ENCODE assay signal across 10 mouse cellular contexts in genomic region chr12:58538305-58538719, GRCm38 (mm10).
DNase-seq lines count a peak whose midpoint lies in the region; ATAC-seq lines count a peak whose summit lies in the region.
"Had no signal": no experiment of that assay in that cellular context is flagged by ENCODE, and none has a peak within 500 bp of the region (broad histone marks: within the 10 kb centered on the region; RNA-seq: fewer than 3 reads in every experiment).

No protein-coding gene starts in this region.

- H3K27me3 ChIP-seq in neural tube, embryonic 14.5 days (ENCODE audit: control insufficient read depth, insufficient read depth, low read length), result no peaks in the 10 kb centered on the region
- no peaks in the 10 kb centered on the region for H3K27me3 ChIP-seq in neural tube, embryonic 15.5 days (replicated peaks)
- no peaks in the 10 kb centered on the region for H3K27me3 ChIP-seq in limb, embryonic 15.5 days
- H3K27me3 ChIP-seq in forebrain, embryonic 10.5 days (ENCODE audit: poor library complexity, severe bottlenecking), result no peaks in the 10 kb centered on the region

- H3K36me3 ChIP-seq in neural tube, embryonic 14.5 days (ENCODE audit: control insufficient read depth, insufficient read depth, low read length), result no peaks in the 10 kb centered on the region
- no peaks in the 10 kb centered on the region for H3K36me3 ChIP-seq in neural tube, embryonic 15.5 days
- H3K36me3 ChIP-seq in limb, embryonic 15.5 days, result no peaks in the 10 kb centered on the region
- H3K36me3 ChIP-seq in forebrain, embryonic 10.5 days (replicated peaks), result no peaks in the 10 kb centered on the region
- H3K36me3 ChIP-seq: hindbrain, embryonic 10.5 days had no signal

- no peaks in the 10 kb centered on the region for H3K9me3 ChIP-seq in neural tube, embryonic 14.5 days (ENCODE audit: control insufficient read depth, low read length)
- no peaks in the 10 kb centered on the region for H3K9me3 ChIP-seq in neural tube, embryonic 15.5 days (replicated peaks)
- no peaks in the 10 kb centered on the region for H3K9me3 ChIP-seq in limb, embryonic 15.5 days
- H3K9me3 ChIP-seq in forebrain, embryonic 10.5 days, result no peaks in the 10 kb centered on the region
- H3K9me3 ChIP-seq: hindbrain, embryonic 10.5 days had no signal

- no peak for DNase-seq in frontal cortex, postnatal 10 days (ENCODE audit: low spot score in 2 of 2)
- no peak for DNase-seq in ovary, postnatal 14 days (ENCODE audit: low spot score)
- no peak for DNase-seq in right cerebral cortex, postnatal 4 days
- no peak for DNase-seq in forebrain, embryonic 10.5 days (ENCODE audit: extremely low spot score, low spot score)
- DNase-seq: thymus, postnatal 14 days had no signal

- H3K9ac ChIP-seq in neural tube, embryonic 14.5 days (replicated peaks; ENCODE audit: low read depth, low read length), result no peak overlapping the region
- no peak overlapping the region for H3K9ac ChIP-seq in neural tube, embryonic 15.5 days (replicated peaks)
- H3K9ac ChIP-seq in limb, embryonic 15.5 days, result no peak overlapping the region

- no peaks in the 10 kb centered on the region for H3K4me1 ChIP-seq in neural tube, embryonic 14.5 days (ENCODE audit: control insufficient read depth, insufficient read depth, low read length)
- peaks cover 4% of the 10 kb centered on the region; the same call in 1 of the 2 replicates for H3K4me1 ChIP-seq in neural tube, embryonic 15.5 days
- peaks cover 8% of the 10 kb centered on the region; the same call in 1 of the 2 replicates for H3K4me1 ChIP-seq in limb, embryonic 15.5 days
- H3K4me1 ChIP-seq in forebrain, embryonic 10.5 days, result no peaks in the 10 kb centered on the region
- H3K4me1 ChIP-seq: hindbrain, embryonic 10.5 days had no signal

- no peak overlapping the region for H3K4me3 ChIP-seq in neural tube, embryonic 14.5 days (ENCODE audit: low read depth, low read length)
- H3K4me3 ChIP-seq in neural tube, embryonic 15.5 days (replicated peaks), result no peak overlapping the region
- no peak overlapping the region for H3K4me3 ChIP-seq in limb, embryonic 15.5 days
- no peak overlapping the region for H3K4me3 ChIP-seq in forebrain, embryonic 10.5 days
- H3K4me3 ChIP-seq: hindbrain, embryonic 10.5 days had no signal

- no peak overlapping the region for H3K4me2 ChIP-seq in neural tube, embryonic 14.5 days (ENCODE audit: low read depth, low read length)
- no peak overlapping the region for H3K4me2 ChIP-seq in neural tube, embryonic 15.5 days
- H3K4me2 ChIP-seq in limb, embryonic 15.5 days, result no peak overlapping the region

- 53% methylated on average over 5 of the region's 5 CpGs for WGBS in neural tube, embryonic 14.5 days
- 53% methylated on average over 5 of the region's 5 CpGs for WGBS in neural tube, embryonic 15.5 days
- WGBS in limb, embryonic 15.5 days, result 17% methylated on average over 5 of the region's 5 CpGs
- WGBS in forebrain, embryonic 10.5 days, result 81% methylated on average over 5 of the region's 5 CpGs

- ATAC-seq in frontal cortex, adult (ENCODE audit: low TSS enrichment), result peak; percentile 50; the same call in 1 of the 2 replicates
- ATAC-seq in neural tube, embryonic 14.5 days (ENCODE audit: low read depth), result peak; percentile 61; the same call in 1 of the 2 replicates
- no peak for ATAC-seq in neural tube, embryonic 15.5 days (ENCODE audit: low FRiP score)
- no peak for ATAC-seq in limb, embryonic 15.5 days (ENCODE audit: insufficient number of reproducible peaks, low FRiP score, low TSS enrichment, low read depth)

- H3K27ac ChIP-seq in neural tube, embryonic 14.5 days (ENCODE audit: low read depth, low read length), result no peak overlapping the region
- H3K27ac ChIP-seq in neural tube, embryonic 15.5 days (replicated peaks), result no peak overlapping the region
- peak overlapping the region; percentile 55 for H3K27ac ChIP-seq in limb, embryonic 15.5 days
- no peak overlapping the region for H3K27ac ChIP-seq in forebrain, embryonic 10.5 days
- H3K27ac ChIP-seq: hindbrain, embryonic 10.5 days had no signal

Comparison
In these comparisons a context has a peak if more than half of its experiments do, and no peak if none do; other contexts are left out.
1. ATAC-seq: peak in frontal cortex, adult (single experiment) and neural tube, embryonic 14.5 days (single experiment); none in neural tube, embryonic 15.5 days (single experiment) and limb, embryonic 15.5 days (single experiment).